Mouse (Mus musculus) hindbrain, embryonic 14.5 days (tissue): ENCODE measurements around the gene Spint2. TPM values are rescaled to one million over a fixed set of nuclear protein-coding genes. Genes with fewer than 3 reads are reported as not detected.

Source experiments
- ATAC-seq: fragments of 200-750 bp; cut with Nextera tagmentation; 2 replicates; pipeline ENCODE4 v1.8.0; 2017; ENCODE audit warnings: moderate number of reproducible peaks, mild to moderate bottlenecking, moderate TSS enrichment, moderate library complexity; ENCODE audit not compliant: low FRiP score
- DNase-seq: peaks from one replicate; pipeline ENCODE4 v3.0.0-alpha.2; 2015; ENCODE audit warnings: low spot score
- H3K27ac ChIP-seq: fragments of 300-500 bp; sonication (generic); 2 replicates; pipeline ENCODE4 v1.5.1; 2014; ENCODE audit warnings: mild to moderate bottlenecking, moderate library complexity
- H3K27me3 ChIP-seq: fragments of 300-500 bp; sonication (generic); 2 replicates; pipeline ENCODE4 v1.6.1; 2014; ENCODE audit warnings: mild to moderate bottlenecking, low read length, mixed read lengths; ENCODE audit not compliant: control insufficient read depth, insufficient read depth
- H3K36me3 ChIP-seq: fragments of 300-500 bp; sonication (generic); replicated peaks from 2 replicates; pipeline ENCODE4 v1.6.1; 2014; ENCODE audit not compliant: control insufficient read depth, insufficient read depth
- H3K4me1 ChIP-seq: fragments of 300-500 bp; sonication (generic); replicated peaks from 2 replicates; pipeline ENCODE4 v1.6.1; 2014; ENCODE audit warnings: antibody characterized with exemption, low read length, mixed read lengths; ENCODE audit not compliant: control insufficient read depth, insufficient read depth
- H3K4me2 ChIP-seq: fragments of 300-500 bp; sonication (generic); replicated peaks from 2 replicates; pipeline ENCODE4 v1.6.1; 2014; ENCODE audit warnings: mild to moderate bottlenecking, moderate library complexity
- H3K4me3 ChIP-seq: fragments of 300-500 bp; sonication (generic); replicated peaks from 2 replicates; pipeline ENCODE4 v1.5.1; 2014; ENCODE audit warnings: mild to moderate bottlenecking, low read length
- H3K9ac ChIP-seq: fragments of 300-500 bp; sonication (generic); 2 replicates; pipeline ENCODE4 v1.6.1; 2014
- H3K9me3 ChIP-seq: fragments of 300-500 bp; sonication (generic); 2 replicates; pipeline ENCODE4 v1.6.1; 2016; ENCODE audit warnings: low read length; ENCODE audit not compliant: control insufficient read depth
- WGBS: fragments of 180-500 bp; shearing (Covaris S2); extraction: QIAGEN DNeasy Blood & Tissue Kit; methylation state at CpG from one replicate; pipeline ENCODE4 v1.1.7; 2014; 5-methylcytosine and 5-hydroxymethylcytosine counted together
- polyA plus RNA-seq: library from polyadenylated mRNA; unstranded; fragments of >200 nt; fragmentation: Nextera tagmentation; extraction: Ambion mirVana; gene quantifications from 2 replicates; pipeline ENCODE4 v1.2.1, GENCODE M21; 2014

Spint2 gene
- polyA plus RNA-seq, 1 experiment from 2014 or later: 71.3 TPM

DNA sequence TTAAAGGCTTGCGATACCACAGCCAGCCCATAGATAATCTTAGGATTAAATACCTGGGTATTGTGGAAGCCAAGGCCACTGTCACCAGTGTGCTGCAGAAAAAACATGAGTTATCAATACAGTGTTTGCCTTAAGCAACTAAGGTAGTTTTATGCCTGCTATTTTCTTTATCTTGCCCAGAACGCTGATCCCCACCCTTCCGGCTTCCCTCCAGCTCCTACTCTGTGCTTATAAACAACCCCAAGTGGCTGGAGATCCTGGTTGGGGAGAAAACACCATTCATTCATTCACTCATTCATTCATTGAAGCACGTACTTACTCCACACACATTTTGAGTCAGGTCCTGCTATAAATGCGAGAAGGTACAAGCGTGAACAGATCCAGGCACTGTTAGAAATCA, 2.8 kb upstream of the Spint2 start:
- Histone ChIP-seq H3K4me2 (no peak overlapping the region), H3K4me1 (peaks cover 21% of the 10 kb centered on the region), H3K27me3 (peaks cover 33% of the 10 kb centered on the region), H3K4me3 (no peak overlapping the region), H3K9me3 (no peaks in the 10 kb centered on the region), H3K27ac (no peak overlapping the region), H3K9ac (no peak overlapping the region), H3K36me3 (no peaks in the 10 kb centered on the region)
- no peak for ATAC-seq
- WGBS: 97% methylated on average over 6 of the region's 6 CpGs
- no peak for DNase-seq

DNA sequence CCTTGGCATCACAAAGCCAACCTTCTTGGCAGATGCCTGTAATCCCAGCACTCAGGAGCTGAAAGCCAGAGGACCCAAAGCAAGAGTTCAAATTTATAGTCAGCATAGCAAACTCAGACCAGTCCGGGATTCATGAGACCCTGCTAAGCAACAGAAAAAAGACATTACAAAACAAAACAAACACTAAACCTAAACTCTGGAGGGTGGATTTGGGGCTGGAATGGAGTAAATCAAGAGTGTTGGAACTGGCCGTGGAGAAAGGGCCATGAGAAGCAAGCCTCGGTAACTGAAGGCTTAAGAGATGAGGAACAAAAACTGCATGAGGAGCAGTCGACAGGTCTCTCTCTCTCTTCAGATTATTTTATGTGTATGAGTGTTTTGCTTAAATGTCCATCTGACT, 2.2 kb upstream of the Spint2 start:
- Histone ChIP-seq H3K9ac (no peak overlapping the region), H3K27me3 (peaks cover 33% of the 10 kb centered on the region), H3K4me3 (no peak overlapping the region), H3K36me3 (no peaks in the 10 kb centered on the region), H3K4me2 (no peak overlapping the region), H3K4me1 (peaks cover 14% of the 10 kb centered on the region), H3K27ac (no peak overlapping the region), H3K9me3 (no peaks in the 10 kb centered on the region)
- ATAC-seq (no peak), DNase-seq (no peak)
- WGBS: 82% methylated on average over 4 of the region's 4 CpGs

DNA sequence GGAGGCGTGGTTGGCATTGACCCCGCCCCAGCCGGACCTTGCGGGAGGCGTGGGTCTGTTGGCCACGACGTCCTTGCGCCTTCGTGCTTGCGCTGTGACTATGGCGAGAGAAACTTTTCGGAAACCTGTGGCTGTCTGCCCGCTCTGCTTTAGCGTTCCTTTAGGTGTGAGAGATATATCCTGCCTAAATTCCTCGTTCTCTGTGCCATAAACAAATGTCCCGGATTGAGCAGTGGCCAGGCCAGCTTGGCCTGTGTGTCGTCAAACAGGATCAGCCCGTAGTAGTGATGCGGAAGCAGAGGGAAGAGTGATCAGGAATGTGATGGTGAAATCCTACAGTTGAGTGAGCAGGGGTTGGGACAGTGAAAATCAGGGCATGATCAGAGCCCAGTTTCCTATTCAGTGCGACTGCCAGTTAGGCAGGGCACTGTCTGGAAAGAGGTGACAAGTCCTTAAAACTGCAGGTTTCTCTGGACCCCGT, 402 bp upstream of the Spint2 start:
- peak overlapping the region; percentile 56 for H3K9ac ChIP-seq
- no peaks in the 10 kb centered on the region for H3K36me3 ChIP-seq
- no peaks in the 10 kb centered on the region for H3K9me3 ChIP-seq
- DNase-seq (no peak), ATAC-seq (peak; percentile 3; the same call in 1 of the 2 replicates)
- H3K27ac ChIP-seq: no peak overlapping the region
- peaks cover 13% of the 10 kb centered on the region for H3K4me1 ChIP-seq
- 10% methylated on average over 21 of the region's 21 CpGs for whole genome bisulfite sequencing
- peak overlapping the region; percentile 44 for H3K4me3 ChIP-seq
- H3K4me2 ChIP-seq: peak overlapping the region; percentile 94
- peaks cover 33% of the 10 kb centered on the region for H3K27me3 ChIP-seq

DNA sequence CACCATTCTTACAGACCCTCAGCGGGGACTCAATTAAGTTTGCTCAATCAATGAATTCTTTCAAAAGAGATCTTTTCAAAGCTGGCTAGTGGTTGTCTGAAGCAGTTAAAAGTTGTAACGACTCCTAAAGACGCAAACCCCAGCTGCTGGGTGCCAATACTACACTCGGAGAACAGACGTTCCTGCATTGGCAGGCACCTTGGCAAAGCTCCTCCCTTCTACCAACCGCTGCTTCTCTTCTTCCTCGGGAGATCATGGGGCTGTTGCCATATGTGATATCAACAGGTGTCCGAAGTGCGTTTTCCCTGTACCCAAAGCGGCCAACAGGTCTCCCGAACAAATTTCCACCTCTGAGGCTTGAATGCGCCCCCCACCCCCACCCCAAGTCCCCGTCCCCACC, 911 bp downstream of the Spint2 start:
- no peak overlapping the region for H3K27ac ChIP-seq
- peaks cover 33% of the 10 kb centered on the region for H3K27me3 ChIP-seq
- peak overlapping the region; percentile 44 for H3K4me3 ChIP-seq
- no peaks in the 10 kb centered on the region for H3K36me3 ChIP-seq
- WGBS: 12% methylated on average over 13 of the region's 13 CpGs
- H3K9me3 ChIP-seq: no peaks in the 10 kb centered on the region
- DNase-seq (no peak), ATAC-seq (no peak)
- peak overlapping the region; percentile 94 for H3K4me2 ChIP-seq
- H3K9ac ChIP-seq: peak overlapping the region; percentile 56
- H3K4me1 ChIP-seq: peaks cover 13% of the 10 kb centered on the region

DNA sequence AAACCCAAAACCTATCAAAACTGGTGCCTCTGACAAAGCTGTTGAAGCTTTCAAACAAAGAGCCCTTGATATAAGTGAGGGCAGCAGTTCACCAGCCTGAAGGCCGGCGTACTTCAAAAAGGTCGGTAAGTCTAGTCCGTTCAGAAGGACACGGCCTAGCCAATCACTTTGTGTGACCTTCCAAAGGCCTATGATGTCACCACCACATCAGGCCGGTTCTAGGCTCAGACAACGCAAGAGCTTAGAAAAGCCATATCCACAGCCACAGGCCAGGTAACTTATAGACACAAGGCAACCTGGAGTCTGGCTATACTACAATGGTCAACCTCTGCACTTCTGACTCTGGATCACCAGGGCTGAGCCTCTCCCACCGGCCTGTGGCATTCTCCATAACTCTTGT, 1.8 kb downstream of the Spint2 start:
- Histone ChIP-seq H3K4me2 (0 out of 2 replicates have a peak overlapping the region, but pooled peaks have one; percentile 94), H3K4me3 (no peak overlapping the region)
- WGBS: 90% methylated on average over 8 of the region's 8 CpGs

DNA sequence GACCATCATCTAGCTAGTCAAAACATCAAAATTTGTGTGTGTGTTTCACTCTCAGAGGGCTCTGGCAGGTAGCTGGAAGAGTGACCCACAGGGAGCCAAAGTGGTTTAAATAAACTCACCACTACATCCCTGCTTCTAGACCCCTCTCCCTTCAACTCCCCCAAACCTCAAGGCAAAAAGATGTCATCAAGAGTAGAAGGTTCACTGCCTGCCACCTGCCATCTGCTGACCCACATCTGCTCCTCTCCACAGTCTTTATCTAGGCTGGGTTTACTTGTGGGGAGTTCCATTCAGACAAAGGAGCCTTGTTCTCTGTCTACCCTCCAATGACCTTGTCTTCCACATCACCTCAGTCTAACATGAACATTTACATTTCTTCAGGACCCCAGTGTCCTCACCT, 2.5 kb downstream of the Spint2 start:
- H3K9me3 ChIP-seq: no peaks in the 10 kb centered on the region
- no peak overlapping the region for H3K27ac ChIP-seq
- no peaks in the 10 kb centered on the region for H3K36me3 ChIP-seq
- DNase-seq: no peak
- H3K9ac ChIP-seq: no peak overlapping the region
- H3K4me3 ChIP-seq: no peak overlapping the region
- no peak overlapping the region for H3K4me2 ChIP-seq
- peaks cover 33% of the 10 kb centered on the region for H3K27me3 ChIP-seq
- no peak for ATAC-seq
- peaks cover 13% of the 10 kb centered on the region for H3K4me1 ChIP-seq

More for the DNA sequence above, 1.8 kb downstream of the Spint2 start:
- no peak overlapping the region for H3K27ac ChIP-seq
- DNase-seq: no peak
- ATAC-seq: no peak
- H3K36me3 ChIP-seq: no peaks in the 10 kb centered on the region
- H3K27me3 ChIP-seq: peaks cover 33% of the 10 kb centered on the region
- peaks cover 13% of the 10 kb centered on the region for H3K4me1 ChIP-seq
- H3K9ac ChIP-seq: no peak overlapping the region
- H3K9me3 ChIP-seq: no peaks in the 10 kb centered on the region

DNA sequence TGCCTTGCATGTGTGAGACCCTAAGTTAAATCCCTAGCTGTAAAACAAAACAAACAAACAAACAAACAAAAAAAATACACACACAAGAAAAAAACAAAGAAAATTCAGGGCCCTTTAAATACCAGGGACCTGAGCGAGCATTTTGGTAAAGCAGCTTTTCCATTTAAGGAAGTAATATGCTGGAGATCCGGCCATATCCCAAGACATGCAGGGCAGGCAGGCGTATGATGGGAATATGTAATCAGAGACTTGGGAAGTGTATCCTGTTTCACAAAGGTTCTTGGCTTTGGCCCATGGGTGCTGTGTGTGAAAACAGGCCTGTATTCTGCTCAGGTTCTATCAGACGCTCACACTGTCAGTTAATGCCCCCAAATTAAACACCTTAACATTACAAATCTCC, 4.2 kb downstream of the Spint2 start:
- peaks cover 28% of the 10 kb centered on the region for H3K27me3 ChIP-seq
- H3K9ac ChIP-seq: no peak overlapping the region
- ATAC-seq (no peak), DNase-seq (no peak)
- H3K4me1 ChIP-seq: peaks cover 13% of the 10 kb centered on the region
- H3K9me3 ChIP-seq: no peaks in the 10 kb centered on the region
- H3K36me3 ChIP-seq: no peaks in the 10 kb centered on the region
- H3K27ac ChIP-seq: no peak overlapping the region
- 94% methylated on average over 4 of the region's 4 CpGs for WGBS
- no peak overlapping the region for H3K4me3 ChIP-seq
- H3K4me2 ChIP-seq: no peak overlapping the region

DNA sequence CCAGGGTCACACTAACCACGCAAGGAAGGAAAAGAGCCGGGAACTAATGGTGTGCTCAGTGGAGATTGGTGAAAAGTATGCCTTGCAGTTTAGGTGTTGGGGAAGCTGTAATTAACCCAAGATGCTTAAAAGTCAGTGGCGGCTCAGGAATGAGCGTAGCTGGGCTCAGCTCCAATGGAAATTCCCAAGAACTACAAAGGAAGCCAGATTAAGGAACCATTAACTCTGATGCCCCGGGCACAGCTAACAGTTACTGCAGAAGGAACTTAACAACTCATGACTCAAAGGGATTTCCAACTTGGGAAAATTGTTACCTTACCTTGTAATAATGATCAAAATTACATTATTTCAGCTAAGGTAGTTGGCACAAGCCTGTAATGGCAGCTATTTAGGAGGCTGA, 5.0 kb downstream of the Spint2 start:
- DNase-seq (no peak), ATAC-seq (no peak)
- Histone ChIP-seq H3K9ac (no peak overlapping the region), H3K36me3 (no peaks in the 10 kb centered on the region), H3K4me1 (peaks cover 7% of the 10 kb centered on the region), H3K27me3 (peaks cover 20% of the 10 kb centered on the region), H3K27ac (no peak overlapping the region), H3K4me3 (no peak overlapping the region), H3K4me2 (no peak overlapping the region), H3K9me3 (no peaks in the 10 kb centered on the region)
- WGBS: 84% methylated on average over 5 of the region's 5 CpGs

DNA sequence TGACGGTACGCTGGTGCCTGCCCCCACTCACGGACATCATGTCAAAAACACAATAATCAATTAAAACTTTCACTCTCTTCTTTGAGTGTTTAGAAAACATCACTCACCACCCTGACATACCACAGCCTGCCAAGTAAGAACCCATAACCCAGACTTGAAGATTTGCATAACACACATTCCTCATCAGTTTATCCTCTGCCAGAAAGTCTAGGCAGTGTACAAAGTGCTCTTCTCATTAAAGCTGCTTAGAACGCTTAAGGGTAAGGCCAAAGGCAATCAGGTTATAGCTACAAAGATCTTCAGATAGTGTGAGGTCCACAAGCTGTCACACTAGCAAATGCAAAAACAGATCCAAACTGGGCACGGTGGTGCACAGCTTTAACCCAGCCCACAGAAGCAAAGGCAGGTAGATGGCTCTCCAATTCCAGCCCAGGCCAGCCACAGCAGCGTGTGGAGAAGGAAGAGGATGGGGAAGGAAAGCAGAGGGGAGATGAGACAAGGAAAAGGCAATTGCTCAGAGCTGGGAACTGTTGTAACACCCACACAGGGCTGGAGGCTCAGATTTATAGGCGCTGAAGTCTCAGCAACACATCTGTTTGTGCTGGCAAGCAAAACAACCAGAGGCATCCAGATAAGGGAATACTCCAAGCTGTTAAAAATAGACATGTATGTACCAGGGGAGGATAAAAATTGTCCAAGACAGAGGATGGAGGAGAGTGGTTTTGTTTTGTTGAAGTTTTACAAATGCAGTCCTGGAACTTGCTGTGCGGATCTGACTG, 9.8 kb downstream of the Spint2 start:
- Histone ChIP-seq H3K9me3 (no peaks in the 10 kb centered on the region), H3K9ac (no peak overlapping the region), H3K27me3 (no peaks in the 10 kb centered on the region), H3K4me2 (no peak overlapping the region), H3K36me3 (no peaks in the 10 kb centered on the region), H3K4me3 (no peak overlapping the region), H3K27ac (no peak overlapping the region), H3K4me1 (no peaks in the 10 kb centered on the region)
- no peak for DNase-seq
- WGBS: 81% methylated on average over 8 of the region's 8 CpGs
- no peak for ATAC-seq
